21 mouse cellular contexts compared by ENCODE assay signal in genomic region chr1:116283968-116284367, GRCm38 (mm10).
DNase-seq lines count a peak whose midpoint lies in the region; ATAC-seq and TF ChIP-seq lines count a peak whose summit lies in the region.
"Had no signal": no experiment of that assay in that cellular context is flagged by ENCODE, and none has a peak within 500 bp of the region (broad histone marks: within the 10 kb centered on the region; RNA-seq: fewer than 3 reads in every experiment).

No protein-coding gene starts in this region.

- no peak overlapping the region for H3K4me2 ChIP-seq in kidney, embryonic 15.5 days
- H3K4me2 ChIP-seq: forebrain, embryonic 15.5 days; heart, embryonic 11.5 days; heart, embryonic 15.5 days; hindbrain, embryonic 14.5 days had no signal

- ATAC-seq in kidney, embryonic 15.5 days (replicated peaks; ENCODE audit: low FRiP score): 0 out of 2 replicates have a peak, but pooled peaks have one; percentile 36
- ATAC-seq: forebrain, embryonic 15.5 days; Patski had no signal

- H3K79me2 ChIP-seq in C2C12 (ENCODE audit: control insufficient read depth, insufficient read depth): no peaks in the 10 kb centered on the region

- no peaks in the 10 kb centered on the region for H3K27me3 ChIP-seq in kidney, embryonic 15.5 days
- no peaks in the 10 kb centered on the region for H3K27me3 ChIP-seq in kidney, adult 2 months (replicated peaks; ENCODE audit: control insufficient read depth, insufficient read depth, low read length)
- no peaks in the 10 kb centered on the region for H3K27me3 ChIP-seq in C2C12 (ENCODE audit: control insufficient read depth, insufficient read depth, insufficient read length)
- H3K27me3 ChIP-seq: forebrain, embryonic 15.5 days; heart, embryonic 15.5 days; Patski had no signal

- WGBS in kidney, embryonic 15.5 days: 23% methylated on average over 1 of the region's 1 CpGs
- WGBS in kidney, adult 2 months: 21% methylated on average over 1 of the region's 1 CpGs

- H3K27ac ChIP-seq in kidney, embryonic 15.5 days: no peak overlapping the region
- H3K27ac ChIP-seq in kidney, adult 2 months (ENCODE audit: insufficient read depth, low read depth, low read length): no peak overlapping the region
- H3K27ac ChIP-seq: forebrain, embryonic 15.5 days; heart, adult 2 months; heart, embryonic 15.5 days; hindbrain, embryonic 14.5 days had no signal

- no peaks in the 10 kb centered on the region for H3K9me3 ChIP-seq in kidney, embryonic 15.5 days (replicated peaks)
- H3K9me3 ChIP-seq: forebrain, embryonic 15.5 days; heart, embryonic 15.5 days had no signal

- no peak overlapping the region for H3K4me3 ChIP-seq in kidney, embryonic 15.5 days (replicated peaks)
- no peak overlapping the region for H3K4me3 ChIP-seq in kidney, adult 2 months (ENCODE audit: insufficient read depth, low read depth, low read length)
- no peak overlapping the region for H3K4me3 ChIP-seq in C2C12 (ENCODE audit: insufficient read depth, poor library complexity, severe bottlenecking)
- H3K4me3 ChIP-seq: forebrain, embryonic 15.5 days; heart, adult 2 months; heart, embryonic 15.5 days had no signal

- no peak overlapping the region for H3K9ac ChIP-seq in kidney, embryonic 15.5 days
- H3K9ac ChIP-seq: forebrain, embryonic 15.5 days; heart, embryonic 15.5 days; hindbrain, embryonic 14.5 days had no signal

- no peak for TF ChIP-seq POLR2A in kidney, adult 2 months (IDR thresholded peaks at IDR 0.05; ENCODE audit: low read depth, low read length)

- no peak for TF ChIP-seq CTCF in kidney, adult 2 months (conservative IDR thresholded peaks at IDR 0.05; ENCODE audit: insufficient read depth, insufficient read length, low read depth, low read length)
- no peak for TF ChIP-seq CTCF in C2C12 (IDR thresholded peaks at IDR 0.05; ENCODE audit: control insufficient read depth, insufficient read depth, insufficient read length)

- peak; percentile 2 for DNase-seq in embryo, embryonic 11 days
- no peak for DNase-seq in embryo, embryonic 9.5 days (ENCODE audit: extremely low spot score)
- no peak for DNase-seq in kidney, adult 2 months
- peak; percentile 16 for DNase-seq in mesoderm, embryonic 11.5 days (ENCODE audit: low read depth, low spot score)
- DNase-seq in adrenal gland, postnatal 4 days (ENCODE audit: low spot score in 2 of 2): no peak
- DNase-seq: adrenal gland, adult 8-10 months; adrenal gland, postnatal 36 days; B cell, adult 2 months; cerebellum, adult 11 months; cerebellum, adult 9-10 months; cerebellum, postnatal 25 days; gastrocnemius, postnatal 10 days; heart, adult 2 months; heart, postnatal 14 days had no signal

- H3ac ChIP-seq in C2C12 (ENCODE audit: control insufficient read depth, insufficient read length, low read depth): no peak overlapping the region

- H3K36me3 ChIP-seq in kidney, embryonic 15.5 days: no peaks in the 10 kb centered on the region
- no peaks in the 10 kb centered on the region for H3K36me3 ChIP-seq in kidney, adult 2 months (ENCODE audit: control insufficient read depth, insufficient read depth, low read length)
- no peaks in the 10 kb centered on the region for H3K36me3 ChIP-seq in C2C12 (ENCODE audit: control insufficient read depth, insufficient read depth)
- H3K36me3 ChIP-seq: forebrain, embryonic 15.5 days; heart, embryonic 15.5 days had no signal

- H3K4me1 ChIP-seq in kidney, embryonic 15.5 days: no peaks in the 10 kb centered on the region
- no peaks in the 10 kb centered on the region for H3K4me1 ChIP-seq in kidney, adult 2 months (ENCODE audit: control insufficient read depth, insufficient read depth, low read length)
- H3K4me1 ChIP-seq: forebrain, embryonic 15.5 days; heart, embryonic 15.5 days had no signal

- no peaks in the 10 kb centered on the region for H3K79me3 ChIP-seq in C2C12 (ENCODE audit: low read depth)

TF ChIP-seq in C2C12, 6 proteins besides CTCF, POLR2A, EP300 and RAD21:
- no peak for TF ChIP-seq FOSL1 (IDR thresholded peaks at IDR 0.05; ENCODE audit: insufficient read depth, low read length, poor library complexity, severe bottlenecking)
- TF ChIP-seq USF1 (IDR thresholded peaks at IDR 0.05; ENCODE audit: low read depth): no peak
- peak; percentile 26 for TF ChIP-seq MYOD1 (IDR thresholded peaks at IDR 0.05; ENCODE audit: control insufficient read depth, insufficient read length, low read depth)
- no peak for TF ChIP-seq MAX (IDR thresholded peaks at IDR 0.05)
- no peak for TF ChIP-seq CEBPB (IDR thresholded peaks at IDR 0.05; ENCODE audit: low read depth)

Comparison
In these comparisons a context has a peak if more than half of its experiments do, and no peak if none do; other contexts are left out.
1. DNase-seq: peak in embryo, embryonic 11 days (single experiment) and mesoderm, embryonic 11.5 days (single experiment); none in embryo, embryonic 9.5 days (single experiment), kidney, adult 2 months (single experiment) and adrenal gland, postnatal 4 days (0 of 2).